Mouse (Mus musculus) adrenal gland, postnatal 10 days (tissue): ENCODE results near the gene BC030867. TPM values are rescaled to one million over a fixed set of nuclear protein-coding genes. Genes with fewer than 3 reads are reported as not detected.
A peak's percentile ranks its signal among the peaks of the same experiment; 100 is the strongest.

ENCODE experiments used
- DNase-seq: peaks from one replicate; pipeline ENCODE4 v3.0.0; 2021; ENCODE audit warnings: mixed read lengths
- total RNA-seq, 2 experiments: library from RNA; stranded (reverse); gene quantifications; 2 replicates each; pipeline ENCODE4 v1.2.3; 2021

BC030867 gene
- total RNA-seq, 2 experiments from 2014 or later = 1.9 to 4.5 TPM

DNA sequence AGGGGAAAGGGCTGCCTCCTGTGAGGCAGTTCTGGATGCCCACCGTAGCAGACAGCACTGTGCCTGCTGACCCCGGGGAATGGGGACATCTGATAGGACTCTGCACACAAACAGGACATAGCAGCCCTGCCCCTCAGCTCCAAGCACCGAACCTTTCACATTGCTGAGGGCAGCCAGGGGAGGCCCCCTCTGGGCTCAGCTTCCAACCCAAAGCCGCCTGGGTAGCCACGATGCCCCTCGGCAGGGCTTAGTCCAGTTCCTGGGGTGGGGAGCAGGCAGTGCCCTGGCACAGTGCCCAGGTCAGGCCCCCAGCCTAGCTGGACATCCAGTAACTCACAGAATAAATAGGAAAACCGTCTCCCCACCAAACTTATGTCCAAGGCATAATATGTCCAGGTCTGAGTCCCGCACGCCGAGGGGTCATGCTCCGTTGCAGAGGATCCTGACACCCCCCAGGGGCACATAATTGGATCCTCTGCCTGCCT, 42.4 kb downstream of the BC030867 start:
- no peak for DNase-seq

DNA sequence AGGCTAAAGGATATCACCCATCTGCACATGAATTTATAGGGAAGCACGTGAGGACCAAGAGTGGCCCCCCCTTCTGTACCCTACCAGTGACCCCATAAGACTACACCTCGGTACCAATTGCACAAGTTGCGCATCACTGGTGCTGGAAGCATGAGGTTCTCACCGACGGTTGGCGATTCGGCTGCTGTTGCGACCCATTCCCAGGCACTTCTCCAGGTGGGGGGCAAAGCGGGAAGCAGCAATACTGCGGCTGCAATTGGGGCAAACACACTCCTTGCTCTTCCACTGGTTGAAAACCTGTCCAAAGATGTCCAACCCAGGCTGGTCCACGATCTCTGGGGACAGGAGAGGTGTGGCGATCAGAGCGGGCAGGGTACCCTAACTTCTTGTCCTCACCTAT, 45.3 kb downstream of the BC030867 start:
- no peak for DNase-seq

DNA sequence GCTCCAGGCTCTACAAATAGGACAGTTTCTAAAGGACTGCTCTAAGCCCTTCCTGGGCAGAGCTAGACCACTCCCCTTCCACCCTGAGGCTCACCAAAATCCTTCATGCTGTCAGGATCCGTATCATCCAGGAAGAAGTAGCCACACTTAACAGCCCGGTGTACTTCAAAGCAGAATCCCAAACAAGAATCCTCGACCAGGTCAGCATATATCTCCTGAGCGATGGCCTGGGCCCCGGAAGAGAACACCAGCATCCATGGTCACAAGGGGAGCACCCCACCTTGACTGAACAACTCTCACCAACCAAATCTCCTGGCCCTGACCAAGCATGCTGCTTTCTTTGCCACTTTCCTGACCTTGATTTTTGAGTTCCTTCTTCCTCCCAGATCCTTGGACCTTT, 45.7 kb downstream of the BC030867 start:
- DNase-seq = no peak

DNA sequence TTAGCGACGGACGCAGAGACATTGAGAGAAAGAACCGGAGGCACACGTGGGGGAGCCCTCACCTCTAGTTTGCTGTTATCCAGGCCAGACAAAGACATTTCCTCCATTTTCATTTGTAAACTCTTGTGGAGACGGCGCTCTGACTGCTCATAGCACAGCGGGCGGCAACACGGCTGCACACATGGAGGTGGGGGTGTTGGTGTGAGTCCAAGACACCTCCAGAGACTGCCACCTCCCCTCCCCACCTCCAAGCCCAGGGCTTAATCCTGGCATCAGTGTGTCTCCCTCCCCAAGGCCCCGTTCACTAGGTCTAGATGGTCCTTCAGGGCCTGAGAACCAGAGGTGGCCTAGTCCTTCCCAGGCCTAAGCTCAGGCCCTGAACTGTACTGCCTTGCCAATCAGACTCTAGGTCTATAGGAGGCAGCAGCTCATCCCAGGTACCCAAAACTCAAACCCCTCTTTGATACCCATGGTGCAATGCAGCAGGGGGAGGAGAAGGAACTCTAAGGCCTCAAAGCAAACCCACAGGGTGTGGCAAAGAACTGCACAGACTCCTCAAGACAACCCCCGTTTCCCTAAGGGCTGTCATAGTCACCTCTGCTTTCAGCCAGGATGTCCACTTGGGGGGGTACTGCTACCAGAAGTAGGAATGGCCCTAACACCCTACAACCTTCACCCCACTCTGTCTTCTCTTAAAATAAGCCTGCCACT, 46.4 kb downstream of the BC030867 start:
- peak; percentile 38 for DNase-seq

DNA sequence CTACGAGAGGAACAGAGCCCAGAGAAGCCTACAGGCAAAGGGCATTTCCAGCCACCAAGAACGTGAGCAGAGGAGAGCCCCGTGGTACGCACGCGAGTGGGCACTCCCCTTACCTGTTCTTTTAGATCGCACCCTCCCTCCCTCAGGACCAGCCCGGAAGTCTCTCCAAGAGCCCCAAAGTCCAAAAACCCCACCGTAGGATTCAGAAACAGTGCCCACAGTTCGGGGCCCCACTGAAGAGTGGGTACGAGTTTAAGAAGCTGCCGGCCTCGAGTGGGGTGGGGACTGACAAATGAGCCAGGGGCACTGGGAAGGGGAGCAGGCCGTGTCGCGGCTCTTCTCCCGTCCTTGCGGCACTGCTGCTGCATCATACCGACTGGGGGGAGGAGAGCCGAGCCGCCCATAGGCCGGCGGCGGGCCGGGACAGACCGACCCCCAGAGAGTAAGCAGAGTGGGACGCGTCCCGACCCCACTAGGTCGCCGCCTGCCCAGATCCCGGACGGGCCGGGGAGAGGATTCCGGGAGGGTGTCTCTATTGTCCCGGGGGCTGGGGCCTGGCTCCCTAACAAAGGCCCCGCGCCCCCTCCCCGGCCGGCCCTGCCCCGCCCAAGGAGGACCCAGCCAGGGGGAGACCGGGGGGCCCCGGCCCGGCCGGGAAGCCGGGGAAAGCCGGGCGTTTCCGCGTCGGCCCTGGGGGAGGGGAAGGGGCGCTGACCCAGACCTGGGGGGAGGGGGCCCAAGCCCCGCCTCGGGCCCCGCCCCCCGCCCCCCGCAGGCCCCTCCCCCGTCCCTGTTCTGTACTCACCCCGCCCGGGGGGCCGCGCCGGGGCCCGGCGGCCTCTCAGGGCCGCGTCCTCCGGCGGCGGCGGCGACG, 47.2 kb downstream of the BC030867 start:
- DNase-seq = peak; percentile 79

DNA sequence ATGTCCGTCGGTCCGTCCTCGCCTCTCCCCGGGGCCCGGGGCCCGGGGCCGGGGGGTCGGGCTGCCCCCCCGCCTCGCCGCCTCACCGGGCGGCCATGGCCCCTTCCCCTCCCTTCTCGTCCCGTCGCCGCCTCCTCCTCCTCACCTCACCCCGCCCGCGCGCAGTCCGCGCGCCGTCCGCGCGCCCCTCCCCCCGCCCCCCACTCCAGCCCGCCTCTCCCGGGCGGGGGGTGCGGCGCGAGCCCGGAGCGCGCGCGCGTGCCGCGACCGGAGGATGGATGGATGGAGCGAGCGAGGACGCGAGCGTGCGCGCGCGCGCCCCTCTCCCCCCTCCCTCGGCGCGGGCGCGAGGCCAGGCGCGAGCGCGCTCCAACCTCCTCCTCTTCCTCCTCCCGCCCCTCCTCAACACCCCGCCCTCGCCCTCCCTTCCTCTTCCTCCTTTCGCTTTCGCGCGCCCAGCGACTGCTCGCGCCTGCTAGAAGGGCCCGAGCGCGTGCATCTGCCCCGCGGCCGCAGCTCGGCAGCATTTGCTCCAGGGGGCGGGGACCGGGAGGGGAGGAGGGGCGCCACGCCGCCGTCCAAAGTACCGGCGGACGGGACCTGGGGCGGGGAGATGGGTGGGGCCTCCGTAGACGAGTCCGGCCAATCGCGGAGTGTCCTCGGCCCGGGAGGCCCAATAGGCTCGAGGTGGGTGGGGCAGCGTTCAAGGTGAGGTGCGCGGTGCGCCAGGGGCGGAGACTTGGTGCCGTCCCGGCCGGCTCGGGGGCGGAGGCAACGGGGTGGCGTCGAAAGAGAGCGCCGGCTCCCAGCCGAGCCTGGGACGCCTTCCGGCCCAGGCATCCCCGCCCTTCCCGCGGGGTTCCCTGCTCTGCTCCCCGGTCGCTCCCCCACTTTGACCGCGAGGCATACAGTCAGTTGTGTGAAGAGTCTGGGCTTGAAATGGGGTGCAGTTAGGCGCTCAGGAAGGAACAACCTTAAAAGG, 48.1 kb downstream of the BC030867 start, which contains the start of gene Atxn7l3:
Gene Atxn7l3, minus strand, starts transcription at position 141 of the 982 bp plus-strand sequence.
- DNase-seq = peak; percentile 99

DNA sequence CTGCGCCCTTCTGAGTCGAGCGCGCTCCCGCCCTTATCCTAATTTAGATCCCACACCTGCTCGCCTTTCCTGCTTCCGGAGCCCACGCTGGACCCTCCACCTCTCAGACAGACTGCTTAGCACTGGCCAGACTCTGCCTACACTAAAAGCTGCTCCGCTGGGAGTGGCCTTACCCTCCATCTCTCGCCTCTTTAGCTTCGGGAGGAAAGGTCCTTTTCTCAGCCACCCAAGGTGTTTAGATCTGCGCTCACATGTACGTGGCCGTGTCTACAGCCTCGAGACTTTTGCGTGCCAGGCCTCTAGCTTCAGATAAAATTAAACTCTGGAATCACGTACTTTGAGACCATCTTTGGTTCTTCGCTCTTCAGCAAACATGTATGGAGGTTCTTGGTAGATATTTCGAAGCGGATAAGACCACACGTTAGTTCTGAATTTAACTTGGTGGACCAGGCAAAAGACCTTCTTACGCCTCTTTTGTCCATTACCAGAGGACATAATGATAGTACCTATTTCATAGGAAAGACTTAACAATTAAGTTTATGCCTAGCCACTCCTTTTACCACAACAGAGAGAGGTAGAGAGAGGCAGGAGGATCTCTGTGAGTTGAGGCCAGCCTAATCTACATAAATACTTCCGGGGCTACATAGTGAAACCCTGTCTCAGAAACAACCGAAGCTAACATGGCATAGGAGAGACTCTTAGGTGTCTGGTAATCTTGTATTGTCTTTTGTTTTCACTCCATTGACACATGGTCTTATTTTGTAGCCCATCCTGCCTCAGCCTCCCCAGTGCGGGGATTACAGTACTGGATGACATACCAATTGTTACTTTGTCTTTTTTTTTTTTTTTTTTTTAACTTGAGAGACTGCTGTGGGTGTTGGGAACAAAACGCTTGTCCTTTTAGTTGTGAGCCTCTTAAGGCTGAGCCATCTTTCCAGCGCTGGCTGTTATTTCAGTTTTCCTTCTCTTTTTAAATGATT, 49.2 kb downstream of the BC030867 start:
- no peak for DNase-seq

DNA sequence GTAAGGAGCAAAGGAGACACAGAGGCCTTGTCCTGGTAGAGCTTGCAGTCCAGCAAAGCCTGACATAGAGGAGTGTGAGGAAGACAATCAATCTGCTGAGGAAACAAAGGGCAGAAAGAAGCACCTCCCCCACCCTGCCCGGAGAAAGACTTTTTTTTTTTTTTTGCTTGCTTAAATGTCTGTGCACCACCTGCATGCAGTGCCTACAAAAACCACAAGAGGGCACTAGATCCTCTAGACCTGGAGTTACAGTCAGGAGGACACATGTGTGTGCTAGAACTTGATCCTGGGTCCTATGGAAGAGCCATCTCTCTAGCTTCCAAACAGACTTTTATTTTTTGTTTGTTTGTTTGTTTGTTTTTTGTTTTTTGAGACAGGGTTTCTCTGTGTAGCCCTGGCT, 51.2 kb downstream of the BC030867 start:
- peak; percentile 75 for DNase-seq

DNA sequence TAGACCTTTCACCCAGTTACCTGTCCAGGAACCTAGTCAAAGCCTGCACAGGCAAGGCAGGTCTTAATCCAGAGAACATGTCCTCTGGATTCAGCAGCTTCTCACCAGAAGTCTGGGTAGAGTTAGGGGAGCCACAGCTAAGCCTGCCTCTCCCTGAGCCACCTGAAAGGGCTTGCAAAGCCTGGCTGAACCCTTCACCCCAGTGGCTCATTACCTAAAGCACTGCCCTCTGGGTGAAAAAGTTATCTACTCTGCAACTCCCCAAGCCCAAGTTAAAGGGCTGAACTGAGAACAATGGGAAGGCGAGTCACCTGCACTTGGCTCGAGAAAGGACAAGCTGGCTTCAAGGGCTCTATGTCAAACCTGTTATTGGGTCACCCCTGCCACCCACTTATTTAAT, 55.5 kb downstream of the BC030867 start:
- DNase-seq = no peak

DNA sequence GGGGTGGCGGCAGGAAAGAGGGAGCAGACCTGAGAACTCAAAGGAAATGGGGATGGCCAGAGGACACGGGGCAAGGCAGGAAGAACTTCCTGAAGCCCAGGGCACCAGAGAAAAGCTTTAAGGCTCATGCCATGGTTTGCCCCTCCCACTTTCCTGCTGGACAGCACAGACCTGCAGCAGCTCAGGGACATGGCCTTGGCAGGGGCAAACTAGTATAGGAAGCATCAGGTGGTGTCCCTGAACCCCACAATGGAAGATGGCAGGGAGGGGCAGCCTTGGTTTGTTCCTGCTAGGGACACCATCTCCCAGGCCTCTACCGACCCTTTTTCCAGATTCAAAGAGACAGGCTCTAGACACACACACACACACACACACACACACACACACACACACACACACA, 56.7 kb downstream of the BC030867 start:
- DNase-seq = no peak

DNA sequence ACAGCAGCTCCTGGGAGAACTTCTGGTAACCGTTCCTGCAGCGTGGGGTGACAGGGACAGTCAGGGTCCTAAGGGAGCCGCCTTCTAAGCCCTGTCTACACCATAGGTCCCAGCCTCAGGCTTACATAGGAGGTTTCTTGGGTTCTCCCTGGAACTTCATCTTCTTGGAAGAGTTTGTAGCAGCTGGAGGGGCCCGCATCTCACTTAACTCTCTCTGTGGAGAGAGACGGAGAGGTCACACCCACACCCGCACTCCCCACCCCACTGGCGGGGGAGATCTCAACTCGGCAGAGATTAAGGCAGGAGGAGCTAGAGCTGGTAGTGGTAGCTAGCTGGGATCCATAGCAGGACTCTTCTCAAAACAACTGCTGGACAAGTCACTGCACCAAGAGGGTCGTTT, 59.4 kb downstream of the BC030867 start:
- no peak for DNase-seq

DNA sequence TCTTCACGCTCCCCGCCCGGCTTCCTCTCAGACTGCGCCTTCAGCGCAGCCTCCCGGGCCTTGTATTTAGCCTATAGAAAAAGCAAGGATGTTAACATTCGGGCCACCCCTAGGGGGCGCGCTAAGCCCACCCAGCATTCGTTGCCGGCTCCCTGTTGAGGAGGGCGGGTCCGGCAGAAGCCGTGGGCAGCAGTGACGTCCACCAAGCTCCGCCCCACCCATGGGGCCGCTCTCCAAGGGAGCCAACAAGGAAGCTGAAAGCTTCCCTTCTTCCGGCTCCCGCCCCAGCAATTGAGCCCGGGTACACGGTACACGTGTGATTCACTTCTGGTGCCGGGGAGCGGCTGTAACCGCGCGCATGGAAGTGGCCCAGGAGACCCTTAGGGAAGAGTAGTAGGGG, 60.3 kb downstream of the BC030867 start:
- DNase-seq = peak; percentile 99

DNA sequence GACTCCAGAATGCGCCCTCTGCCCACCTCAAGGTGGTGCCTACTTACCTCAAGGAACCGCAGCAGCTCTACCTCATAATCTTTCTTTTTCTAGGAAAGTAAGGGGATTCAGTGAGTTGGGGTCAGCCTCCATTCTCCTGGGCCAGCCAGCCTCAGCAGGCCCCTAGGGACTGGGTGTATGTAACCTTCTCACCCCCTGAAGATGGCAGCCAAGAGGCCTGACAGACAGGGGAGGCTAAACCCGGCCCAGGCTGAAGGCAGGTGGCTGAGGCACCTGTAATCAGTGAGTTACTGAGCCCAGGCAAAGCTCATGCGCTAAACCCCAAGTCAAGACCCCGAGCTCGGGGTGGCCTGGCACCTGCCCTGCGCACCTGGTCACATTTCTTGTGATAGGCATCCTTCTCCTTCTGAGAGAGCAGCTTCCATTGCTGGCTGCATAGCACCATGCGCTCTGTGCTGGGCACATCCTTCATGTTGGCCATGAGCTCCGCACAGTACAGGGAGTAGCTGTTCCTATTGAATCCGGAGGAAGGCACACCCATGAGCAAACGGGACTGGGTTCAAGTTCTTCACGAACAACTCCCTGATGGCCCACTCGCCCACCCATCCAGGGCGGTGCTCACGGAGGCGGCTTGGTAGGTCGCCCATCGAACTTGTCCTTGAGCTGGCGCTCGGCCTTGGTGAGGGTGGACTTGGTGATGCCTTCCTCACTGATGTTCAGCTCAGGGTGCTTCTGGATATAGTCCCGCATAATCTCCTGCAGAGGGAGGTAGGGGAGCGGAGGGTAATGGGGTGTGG, 61.3 kb downstream of the BC030867 start:
- no peak for DNase-seq

DNA sequence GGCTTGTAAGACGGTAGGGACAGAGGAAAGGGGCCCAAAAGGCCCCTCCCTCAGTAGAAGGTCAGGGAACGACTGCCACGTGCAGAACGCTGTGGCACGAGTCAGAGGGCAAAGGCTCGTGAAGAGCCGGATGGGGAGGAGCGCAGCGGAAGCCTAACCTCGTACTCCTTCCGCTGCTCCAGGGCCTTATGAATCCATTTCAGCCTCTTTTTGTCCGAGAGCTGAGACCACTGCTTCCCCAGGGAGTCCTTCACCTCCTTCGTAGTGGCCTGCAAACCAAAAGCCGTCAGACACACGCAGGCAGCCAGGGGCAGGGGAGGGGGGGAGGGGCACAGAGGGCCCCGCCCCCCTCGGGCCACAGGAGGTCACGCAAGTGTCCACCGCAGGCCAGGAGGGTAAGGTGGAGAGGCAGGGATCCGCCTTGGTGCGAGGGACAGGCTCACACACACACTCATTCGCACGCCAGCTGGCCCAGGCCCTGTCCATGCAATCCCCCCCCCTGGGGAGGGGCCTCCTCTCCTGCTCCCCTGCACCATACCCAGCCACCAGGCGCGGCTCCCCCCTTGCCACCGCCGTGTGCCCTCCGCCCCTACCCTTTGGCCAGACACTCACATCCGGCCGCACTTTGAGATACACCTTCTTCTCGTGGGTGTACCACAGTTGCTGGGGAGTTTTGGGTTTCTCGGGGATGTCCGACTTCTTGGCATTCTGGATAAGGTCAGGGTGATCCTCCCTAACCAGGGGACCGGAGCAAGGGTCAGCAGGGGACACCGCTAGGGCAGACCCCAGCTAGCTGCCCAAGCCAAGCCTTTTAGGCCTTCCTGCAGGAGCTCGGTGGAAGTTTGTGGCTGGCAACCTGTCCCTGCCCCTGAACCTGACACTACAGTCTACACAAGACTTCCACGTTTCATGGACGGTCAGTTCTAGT, 62.4 kb downstream of the BC030867 start:
- DNase-seq = no peak

DNA sequence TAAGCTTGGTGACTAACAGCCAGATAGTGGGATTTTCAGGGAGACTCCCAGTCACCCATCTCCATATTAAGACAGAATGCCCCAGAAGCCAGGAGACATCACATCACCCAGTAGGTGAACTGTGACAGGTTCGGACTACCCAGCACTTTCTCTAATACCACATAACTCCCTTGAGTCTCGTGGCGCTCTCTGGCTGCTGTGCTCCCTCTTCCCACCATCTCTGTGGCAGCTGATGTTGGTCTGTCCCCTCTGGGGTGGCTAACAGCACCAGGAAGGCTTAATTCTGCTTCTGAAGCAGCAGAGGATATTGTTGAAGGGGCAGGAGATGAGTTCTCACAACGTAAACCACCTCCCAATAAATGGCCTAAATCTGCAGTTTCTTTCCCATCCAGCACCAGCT, 63.3 kb downstream of the BC030867 start:
- no peak for DNase-seq

DNA sequence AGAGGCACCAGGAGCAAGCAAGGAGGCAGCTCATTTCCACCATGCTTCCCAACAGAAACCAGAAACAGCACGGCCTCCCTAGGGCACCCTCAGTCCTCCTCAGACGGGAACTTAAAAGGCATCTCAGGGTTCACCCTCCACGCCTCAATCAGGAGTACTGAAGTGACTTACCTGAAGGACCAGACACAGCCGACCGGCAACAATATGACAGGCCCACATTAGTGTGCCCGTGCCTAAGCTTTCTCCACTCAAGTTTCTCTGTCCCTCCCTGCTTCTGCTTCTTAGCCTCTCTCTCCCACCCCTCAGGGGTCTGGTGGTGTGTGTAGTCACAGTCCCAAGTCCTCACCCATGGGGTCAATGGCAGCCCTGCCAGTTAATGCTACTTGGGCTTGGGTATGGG, 63.9 kb downstream of the BC030867 start:
- DNase-seq = no peak

DNA sequence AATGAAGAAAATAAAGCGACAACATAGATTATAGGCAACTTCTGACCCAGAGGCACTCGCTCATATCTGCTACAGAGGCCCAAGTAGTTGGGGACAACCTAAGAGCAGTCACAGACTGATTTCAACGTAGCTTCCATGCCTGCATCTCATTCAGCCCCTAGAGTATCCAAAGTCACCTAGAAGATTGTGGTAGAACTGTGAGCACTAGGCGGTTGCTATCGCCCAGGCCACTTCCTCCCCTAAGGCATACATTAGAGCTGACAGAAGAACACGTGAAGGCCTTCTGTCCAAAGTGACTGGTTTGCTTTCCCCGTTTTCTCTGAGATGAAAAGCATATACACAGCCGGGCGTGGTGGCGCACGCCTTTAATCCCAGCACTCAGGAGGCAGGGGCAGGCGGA, 65.6 kb downstream of the BC030867 start:
- DNase-seq = no peak
